Mouse (Mus musculus) frontal cortex, adult 2 months (tissue): ENCODE data around the gene Bok. TPM values are rescaled to one million over a fixed set of nuclear protein-coding genes. Genes with fewer than 3 reads are reported as not detected.

Experiments used
- DNase-seq, 2 experiments: peaks; one replicate each; pipeline ENCODE4 v3.0.0; 2022; ENCODE audit warnings: low spot score in 1 of 2; ENCODE audit errors: extremely low spot score in 1 of 2
- polyA plus RNA-seq: library from polyadenylated mRNA; depleted of rRNA; stranded (reverse); fragments of >200 nt; gene quantifications from 2 replicates; pipeline ENCODE4 v1.2.3, GENCODE M21; 2012; rRNA removed

Gene Bok
- polyA plus RNA-seq, 1 experiment, result 53.9 TPM

DNA sequence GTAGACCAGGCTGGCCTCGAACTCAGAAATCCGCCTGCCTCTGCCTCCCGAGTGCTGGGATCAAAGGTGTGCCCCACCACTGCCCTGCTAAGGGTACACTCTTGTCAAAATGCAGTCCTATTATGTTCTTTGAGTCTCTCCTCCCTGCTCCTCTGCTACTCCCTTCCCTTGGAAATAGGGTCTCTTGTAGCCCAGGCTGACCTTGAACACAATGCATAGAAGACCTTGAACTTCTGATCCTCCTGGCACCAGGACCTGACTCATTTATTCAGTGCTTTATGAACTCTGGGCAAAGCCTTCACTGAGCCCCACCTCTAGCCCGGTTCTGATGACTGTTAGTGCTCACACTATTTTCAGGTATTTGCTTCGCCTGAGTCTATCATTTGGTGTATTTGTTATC lies 52.3 kb downstream of the Bok start:
- DNase-seq, result no peak

DNA sequence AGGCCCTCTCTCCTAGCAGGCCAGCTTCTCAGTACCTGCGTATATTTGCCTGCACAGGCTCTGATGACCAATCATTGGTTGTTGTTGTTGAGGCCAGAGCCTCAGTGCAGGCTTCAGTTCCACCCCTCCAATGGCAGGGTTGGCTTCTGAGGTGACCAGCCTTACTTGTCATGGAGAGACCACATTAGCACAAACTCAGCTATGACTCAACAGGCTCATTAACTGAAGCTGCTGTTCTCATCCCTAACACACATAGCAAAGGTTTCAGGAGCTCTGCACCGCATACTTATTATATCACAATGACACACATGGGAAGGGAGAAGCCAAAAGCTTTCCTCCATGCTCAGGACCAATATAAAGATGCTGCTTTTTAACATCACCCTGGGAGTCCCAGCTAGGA lies 55.2 kb downstream of the Bok start:
- DNase-seq, result no peak

DNA sequence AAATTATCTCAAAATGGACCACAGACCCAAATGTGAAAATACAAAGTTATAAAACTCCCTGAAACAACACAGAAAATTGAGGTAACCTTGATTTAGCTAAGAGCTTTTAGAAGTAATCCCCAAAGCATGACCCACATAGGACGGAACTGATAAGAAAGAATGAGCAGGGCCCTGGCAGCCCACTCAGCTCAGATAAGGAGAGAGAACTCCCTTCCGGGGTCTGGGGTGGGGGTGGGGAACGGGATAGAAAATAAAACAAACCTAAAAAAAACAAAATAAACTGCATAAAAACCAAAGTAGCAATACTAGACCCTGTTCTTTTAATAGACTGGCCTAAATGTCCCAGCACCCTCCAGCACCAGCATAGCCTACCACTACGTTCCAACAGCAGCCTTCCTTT lies 56.5 kb downstream of the Bok start:
- DNase-seq, result no peak

DNA sequence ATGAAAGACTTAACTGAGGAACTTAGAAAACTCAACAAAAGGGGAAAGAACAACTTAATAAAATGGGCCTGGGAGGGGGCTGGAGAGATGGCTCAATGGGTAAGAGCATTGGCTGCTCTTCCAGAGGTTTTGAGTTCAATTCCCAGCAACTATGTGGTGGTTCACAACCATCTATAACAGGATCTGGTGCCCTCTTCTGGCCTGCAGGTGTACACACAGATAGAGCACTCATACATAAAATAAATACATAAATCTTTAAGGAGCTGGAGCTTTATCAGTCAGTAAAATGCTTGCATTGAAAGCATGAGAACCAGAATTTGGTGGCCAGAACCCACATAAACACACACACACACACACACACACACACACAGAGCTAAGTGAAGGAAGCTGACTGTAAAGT lies 57.5 kb downstream of the Bok start:
- DNase-seq, result no peak

Other genes starting within 250 kb of the Bok start
- gene Hdlbp, start 206.8 kb upstream of the Bok start, polyA plus RNA-seq, result 77.9 and 87.3 TPM in 2 replicates
- 4.9 and 5.1 TPM in 2 replicates for gene Farp2, start 173.6 kb upstream of the Bok start, polyA plus RNA-seq
- 359 and 411 TPM in 2 replicates for gene Stk25, start 27.0 kb upstream of the Bok start, polyA plus RNA-seq
- 49.9 and 50.6 TPM in 2 replicates for gene Atg4b, start 65.8 kb downstream of the Bok start, polyA plus RNA-seq
- 34.8 and 38.4 TPM in 2 replicates for gene Thap4, start 69.2 kb downstream of the Bok start, polyA plus RNA-seq
- gene Dtymk, start 116.3 kb downstream of the Bok start, polyA plus RNA-seq, result 95.9 and 97.4 TPM in 2 replicates
- gene Ing5, start 118.3 kb downstream of the Bok start, polyA plus RNA-seq, result 8.1 and 8.4 TPM in 2 replicates
- 17.3 and 17.6 TPM in 2 replicates for gene D2hgdh, start 139.2 kb downstream of the Bok start, polyA plus RNA-seq
- 0.06 and 0.11 TPM in 2 replicates for gene Gal3st2, start 175.6 kb downstream of the Bok start, polyA plus RNA-seq
- gene Gal3st2b, start 232.7 kb downstream of the Bok start, polyA plus RNA-seq, result 0.10 TPM in 1 of 2 replicates, not detected in the other